Mouse (Mus musculus) embryonic facial prominence, embryonic 12.5 days (tissue): Measurements from ENCODE around the gene C1qtnf9. TPM values are rescaled to one million over a fixed set of nuclear protein-coding genes. Genes with fewer than 3 reads are reported as not detected.

Experiments
- ATAC-seq: fragments of 200-750 bp; cut with Nextera tagmentation; 2 replicates; pipeline ENCODE4 v1.8.0; 2017; ENCODE audit not compliant: insufficient number of reproducible peaks, insufficient read depth, low FRiP score, low TSS enrichment
- H3K27ac ChIP-seq: fragments of 300-500 bp; sonication (generic); 2 replicates; pipeline ENCODE4 v1.5.1; 2016; ENCODE audit warnings: mild to moderate bottlenecking
- H3K27me3 ChIP-seq: fragments of 300-500 bp; sonication (generic); 2 replicates; pipeline ENCODE4 v1.6.1; 2016; ENCODE audit warnings: mild to moderate bottlenecking, moderate library complexity
- H3K36me3 ChIP-seq: fragments of 300-500 bp; sonication (generic); 2 replicates; pipeline ENCODE4 v1.6.1; 2016; ENCODE audit warnings: mild to moderate bottlenecking
- H3K4me1 ChIP-seq: fragments of 300-500 bp; sonication (generic); 2 replicates; pipeline ENCODE4 v1.6.1; 2016
- H3K4me2 ChIP-seq: fragments of 300-500 bp; sonication (generic); replicated peaks from 2 replicates; pipeline ENCODE4 v1.6.1; 2016; ENCODE audit warnings: mild to moderate bottlenecking, moderate library complexity
- H3K4me3 ChIP-seq: fragments of 300-500 bp; sonication (generic); 2 replicates; pipeline ENCODE4 v1.5.1; 2016; ENCODE audit warnings: mild to moderate bottlenecking
- H3K9ac ChIP-seq: fragments of 300-500 bp; sonication (generic); 2 replicates; pipeline ENCODE4 v1.6.1; 2016; ENCODE audit warnings: mild to moderate bottlenecking, moderate library complexity
- H3K9me3 ChIP-seq: fragments of 300-500 bp; sonication (generic); 2 replicates; pipeline ENCODE4 v1.6.1; 2016; ENCODE audit warnings: mild to moderate bottlenecking, moderate library complexity
- WGBS: fragments of 180-500 bp; shearing (Covaris S2); methylation state at CpG from one replicate; pipeline ENCODE4 v1.1.7; 2016; 5-methylcytosine and 5-hydroxymethylcytosine counted together
- polyA plus RNA-seq: library from polyadenylated mRNA; unstranded; fragments of >200 nt; fragmentation: Nextera tagmentation; extraction: Ambion mirVana; gene quantifications from 2 replicates; pipeline ENCODE4 v1.2.1, GENCODE M21; 2016

Gene C1qtnf9
- 0.34 and 0.38 TPM in 2 replicates for polyA plus RNA-seq

DNA sequence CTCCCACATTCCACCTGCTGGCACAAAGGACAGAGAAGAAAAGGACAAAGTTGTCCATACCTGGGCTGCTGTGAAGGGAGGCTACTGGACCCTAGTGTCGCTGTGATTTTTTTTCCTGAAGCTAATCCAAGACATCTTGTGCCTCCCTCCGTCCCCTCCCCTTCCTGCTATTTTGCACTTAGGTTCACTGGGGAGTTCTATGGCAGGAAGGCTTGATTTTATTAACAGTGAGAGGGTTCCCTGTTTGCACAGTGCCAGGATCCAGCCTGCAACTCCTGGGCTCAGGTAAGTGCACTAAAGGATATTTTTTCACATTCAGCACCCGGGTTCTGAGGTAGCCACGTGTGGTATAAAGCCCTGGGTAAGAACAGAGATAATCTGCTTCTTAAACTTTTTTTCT, at the start of gene C1qtnf9:
Gene C1qtnf9 (plus strand): TSS at position 251 of the 400 bp plus-strand sequence.
- 54% methylated on average over 4 of the region's 4 CpGs for WGBS
- Histone ChIP-seq H3K27ac (no peak within 1 kb of the TSS), H3K9ac (no peak within 1 kb of the TSS), H3K27me3 (no peaks in the 10 kb centered on the region), H3K4me1 (0 out of 2 replicates have a peak, but pooled peaks cover 5% of the 10 kb centered on the region), H3K4me2 (no peak within 1 kb of the TSS), H3K4me3 (no peak within 1 kb of the TSS), H3K9me3 (no peaks in the 10 kb centered on the region), H3K36me3 (no peaks in the 10 kb centered on the region)
- ATAC-seq, result no peak

DNA sequence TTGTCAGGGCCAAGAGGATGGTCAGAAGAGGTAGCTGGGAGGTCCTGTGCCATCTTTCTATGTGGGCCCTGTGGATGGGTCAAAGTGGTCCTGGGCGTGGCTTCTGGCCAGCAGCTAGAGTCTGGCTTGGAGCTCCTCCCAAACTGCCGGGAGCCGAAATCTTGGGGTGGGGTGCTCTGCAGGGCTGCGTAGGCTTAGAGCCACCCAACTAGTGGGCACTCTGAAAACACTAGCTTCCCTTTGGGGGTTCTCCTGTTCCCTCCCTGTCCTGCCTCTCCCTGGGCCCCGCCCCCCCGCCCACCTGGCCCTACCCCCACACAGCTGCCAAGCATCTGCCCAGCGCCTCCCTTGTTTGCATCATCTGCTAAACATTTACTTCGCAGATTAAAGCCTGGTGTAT, 46.6 kb upstream of the C1qtnf9 start:
- Histone ChIP-seq H3K4me1 (peaks cover 10% of the 10 kb centered on the region; the same call in 1 of the 2 replicates), H3K9ac (no peak overlapping the region), H3K4me2 (no peak overlapping the region), H3K36me3 (no peaks in the 10 kb centered on the region), H3K27me3 (no peaks in the 10 kb centered on the region), H3K27ac (no peak overlapping the region), H3K9me3 (no peaks in the 10 kb centered on the region), H3K4me3 (no peak overlapping the region)
- 49% methylated on average over 8 of the region's 8 CpGs for WGBS
- ATAC-seq, result no peak

DNA sequence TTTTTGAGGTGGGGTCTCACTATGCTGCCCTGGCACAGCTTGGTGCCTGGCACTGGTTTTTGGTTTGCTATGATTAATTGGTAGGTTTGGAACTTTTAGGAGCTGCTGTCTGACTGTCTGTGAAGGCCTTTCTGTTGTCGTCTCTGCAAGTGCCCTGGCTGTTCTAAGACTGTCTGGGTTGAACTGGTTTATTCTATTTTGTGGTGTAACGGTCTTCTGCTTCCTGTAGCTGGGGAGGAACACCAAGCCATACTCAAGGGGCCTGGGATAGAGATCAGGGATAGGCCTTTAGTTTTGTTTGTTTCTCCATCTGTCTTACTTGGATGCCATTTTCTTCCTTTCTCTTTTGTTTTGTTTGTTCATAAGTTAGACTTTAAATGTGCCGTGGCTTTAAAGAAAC, 46.0 kb upstream of the C1qtnf9 start:
- Histone ChIP-seq H3K27ac (no peak overlapping the region), H3K9me3 (no peaks in the 10 kb centered on the region), H3K4me3 (no peak overlapping the region), H3K27me3 (no peaks in the 10 kb centered on the region), H3K4me1 (peaks cover 11% of the 10 kb centered on the region; the same call in 1 of the 2 replicates), H3K4me2 (no peak overlapping the region), H3K36me3 (no peaks in the 10 kb centered on the region), H3K9ac (no peak overlapping the region)
- 64% methylated on average over 3 of the region's 3 CpGs for WGBS
- ATAC-seq, result no peak

DNA sequence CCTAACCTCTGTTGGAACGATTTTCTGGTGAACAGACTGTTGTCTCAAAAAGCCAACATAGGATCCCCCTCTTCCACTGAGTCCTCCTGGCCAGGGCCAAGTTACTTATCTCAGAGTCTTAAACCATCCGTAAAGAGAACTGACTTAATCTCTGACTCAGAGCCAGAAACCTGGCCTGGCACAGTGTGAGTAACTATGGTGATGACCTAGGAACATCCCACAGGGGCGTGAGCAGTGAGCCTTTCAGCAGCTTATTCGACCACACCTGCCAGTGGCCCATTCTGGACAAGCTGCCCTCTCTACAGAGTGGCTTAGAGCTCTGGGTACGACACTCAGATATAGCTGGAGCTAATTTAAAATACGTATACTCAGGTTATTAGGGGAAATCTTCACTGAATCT, 41.8 kb upstream of the C1qtnf9 start:
- peaks cover 21% of the 10 kb centered on the region; the same call in 1 of the 2 replicates for H3K4me1 ChIP-seq
- no peak overlapping the region for H3K27ac ChIP-seq
- no peak overlapping the region for H3K4me2 ChIP-seq
- no peak for ATAC-seq
- H3K36me3 ChIP-seq, result no peaks in the 10 kb centered on the region
- no peaks in the 10 kb centered on the region for H3K9me3 ChIP-seq
- WGBS, result 72% methylated on average over 6 of the region's 6 CpGs
- no peak overlapping the region for H3K4me3 ChIP-seq
- H3K9ac ChIP-seq, result no peak overlapping the region
- no peaks in the 10 kb centered on the region for H3K27me3 ChIP-seq

DNA sequence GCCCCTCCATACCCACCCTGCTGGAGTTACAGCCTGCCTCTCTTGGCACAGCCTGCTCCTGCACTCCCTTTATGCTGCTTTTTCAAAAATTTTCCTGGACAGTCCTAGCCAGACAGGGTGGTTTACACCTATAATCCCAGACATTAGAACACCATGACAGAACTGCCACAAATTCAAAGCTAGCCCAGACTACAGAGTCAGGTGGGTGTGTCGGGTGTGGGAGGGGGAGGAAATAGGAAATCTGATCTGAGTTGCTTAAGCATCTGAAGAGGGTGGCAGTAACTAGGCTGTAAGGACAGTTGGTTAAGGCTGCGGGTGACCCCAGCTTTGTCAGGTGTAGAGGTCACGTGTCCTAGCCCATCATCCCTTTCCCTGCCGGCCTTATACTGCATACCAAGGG, 40.8 kb upstream of the C1qtnf9 start:
- Histone ChIP-seq H3K4me3 (no peak overlapping the region), H3K27ac (no peak overlapping the region), H3K36me3 (no peaks in the 10 kb centered on the region), H3K4me2 (no peak overlapping the region), H3K4me1 (peaks cover 15% of the 10 kb centered on the region; the same call in 1 of the 2 replicates), H3K27me3 (no peaks in the 10 kb centered on the region), H3K9me3 (no peaks in the 10 kb centered on the region), H3K9ac (no peak overlapping the region)
- 0 out of 2 replicates have a peak, but pooled peaks have one; percentile 7 for ATAC-seq
- WGBS, result 53% methylated on average over 4 of the region's 4 CpGs

DNA sequence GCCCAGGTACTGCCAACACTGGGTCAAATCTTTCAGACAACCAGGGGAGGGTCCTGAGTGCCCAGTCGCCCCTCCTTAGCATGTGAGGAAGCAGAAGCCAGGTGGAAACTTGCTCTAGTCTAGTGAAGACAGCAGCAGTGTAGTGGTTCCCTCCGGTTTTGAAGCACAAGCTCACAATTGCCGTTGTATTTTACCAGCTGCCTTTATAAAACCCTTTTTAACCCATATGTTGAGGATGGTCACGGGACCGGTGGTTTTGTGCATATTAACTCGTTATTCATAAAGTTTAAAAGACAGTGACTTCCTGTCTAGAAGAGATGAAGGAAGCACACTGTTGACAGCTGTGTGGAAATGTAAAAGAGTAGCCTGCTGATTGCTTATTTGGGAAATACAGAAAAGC, 35.9 kb upstream of the C1qtnf9 start:
- Histone ChIP-seq H3K4me2 (no peak overlapping the region), H3K9ac (no peak overlapping the region), H3K9me3 (no peaks in the 10 kb centered on the region), H3K27ac (no peak overlapping the region), H3K27me3 (no peaks in the 10 kb centered on the region), H3K4me1 (peaks cover 48% of the 10 kb centered on the region), H3K36me3 (no peaks in the 10 kb centered on the region), H3K4me3 (no peak overlapping the region)
- no peak for ATAC-seq
- WGBS, result 51% methylated on average over 6 of the region's 6 CpGs

DNA sequence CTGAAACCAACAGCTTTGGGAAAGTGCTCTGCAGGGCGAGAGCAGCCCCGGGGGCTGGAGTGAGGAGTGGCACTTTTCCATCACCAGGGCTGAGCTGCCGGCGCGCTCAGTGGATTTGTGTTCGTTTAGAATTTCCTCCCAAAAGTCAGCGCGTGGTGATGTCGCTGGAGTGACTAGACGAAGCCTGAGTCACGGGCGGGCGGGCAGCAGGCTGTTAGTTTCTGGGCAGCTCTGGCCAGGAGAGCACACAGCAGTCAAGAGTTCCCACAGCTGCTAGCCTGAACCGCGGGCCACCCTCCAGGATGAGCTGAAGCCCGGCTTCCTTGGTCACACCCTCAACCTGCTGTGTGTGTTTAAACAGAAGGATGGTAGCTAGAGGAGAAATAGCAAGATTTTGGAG, 35.1 kb upstream of the C1qtnf9 start:
- WGBS, result 5% methylated on average over 16 of the region's 16 CpGs
- H3K9ac ChIP-seq, result peak overlapping the region; percentile 28; the same call in 1 of the 2 replicates
- H3K36me3 ChIP-seq, result no peaks in the 10 kb centered on the region
- H3K4me2 ChIP-seq, result peak overlapping the region; percentile 35
- no peak overlapping the region for H3K4me3 ChIP-seq
- ATAC-seq, result no peak
- peaks cover 47% of the 10 kb centered on the region for H3K4me1 ChIP-seq
- H3K9me3 ChIP-seq, result no peaks in the 10 kb centered on the region
- H3K27me3 ChIP-seq, result no peaks in the 10 kb centered on the region
- peak overlapping the region; percentile 38; the same call in 1 of the 2 replicates for H3K27ac ChIP-seq

DNA sequence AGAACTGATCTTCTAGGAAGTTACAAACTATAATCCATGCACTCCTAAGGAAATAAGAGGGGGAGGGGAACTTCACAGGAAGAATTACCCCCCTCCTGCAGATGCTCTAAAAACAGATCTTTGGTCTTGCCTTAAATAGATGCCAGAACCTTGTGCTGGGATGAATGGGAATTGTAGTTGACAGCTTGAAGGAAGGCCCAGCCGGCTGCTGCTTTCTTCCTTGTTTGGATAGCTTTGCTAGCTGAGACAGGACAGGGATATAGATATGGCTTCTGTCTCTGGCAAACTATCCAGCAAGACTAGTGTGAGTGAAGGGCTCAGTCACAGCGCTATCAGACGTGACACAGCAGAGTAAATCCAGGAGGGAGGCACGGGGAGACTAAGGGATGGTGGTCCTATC, 34.2 kb upstream of the C1qtnf9 start:
- Histone ChIP-seq H3K27me3 (no peaks in the 10 kb centered on the region), H3K4me2 (0 out of 2 replicates have a peak overlapping the region, but pooled peaks have one; percentile 35), H3K4me3 (no peak overlapping the region), H3K36me3 (no peaks in the 10 kb centered on the region), H3K4me1 (peaks cover 49% of the 10 kb centered on the region), H3K27ac (peak overlapping the region; percentile 61), H3K9ac (no peak overlapping the region), H3K9me3 (no peaks in the 10 kb centered on the region)
- 42% methylated on average over 4 of the region's 4 CpGs for WGBS
- ATAC-seq, result no peak

DNA sequence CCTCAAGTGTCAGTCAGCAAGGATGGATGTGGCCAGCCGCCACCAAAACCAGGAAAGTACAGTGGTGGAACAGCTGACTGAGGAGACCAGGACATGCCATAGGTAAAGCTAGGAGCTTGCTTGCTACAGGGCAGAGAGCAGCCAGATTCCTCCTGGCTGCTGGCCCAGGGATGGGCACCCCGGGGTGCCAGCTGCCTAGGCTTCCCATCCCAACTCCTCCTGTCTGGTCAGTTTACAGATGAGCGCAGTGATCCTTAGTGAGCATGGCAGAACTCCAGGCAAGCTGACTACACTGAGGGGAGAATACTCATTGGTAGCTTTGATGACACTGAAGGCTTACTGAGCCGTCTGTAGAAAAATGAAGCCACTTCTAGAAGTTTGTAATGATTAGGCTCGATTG, 32.7 kb upstream of the C1qtnf9 start:
- ATAC-seq, result no peak
- Histone ChIP-seq H3K9ac (no peak overlapping the region), H3K4me3 (no peak overlapping the region)

DNA sequence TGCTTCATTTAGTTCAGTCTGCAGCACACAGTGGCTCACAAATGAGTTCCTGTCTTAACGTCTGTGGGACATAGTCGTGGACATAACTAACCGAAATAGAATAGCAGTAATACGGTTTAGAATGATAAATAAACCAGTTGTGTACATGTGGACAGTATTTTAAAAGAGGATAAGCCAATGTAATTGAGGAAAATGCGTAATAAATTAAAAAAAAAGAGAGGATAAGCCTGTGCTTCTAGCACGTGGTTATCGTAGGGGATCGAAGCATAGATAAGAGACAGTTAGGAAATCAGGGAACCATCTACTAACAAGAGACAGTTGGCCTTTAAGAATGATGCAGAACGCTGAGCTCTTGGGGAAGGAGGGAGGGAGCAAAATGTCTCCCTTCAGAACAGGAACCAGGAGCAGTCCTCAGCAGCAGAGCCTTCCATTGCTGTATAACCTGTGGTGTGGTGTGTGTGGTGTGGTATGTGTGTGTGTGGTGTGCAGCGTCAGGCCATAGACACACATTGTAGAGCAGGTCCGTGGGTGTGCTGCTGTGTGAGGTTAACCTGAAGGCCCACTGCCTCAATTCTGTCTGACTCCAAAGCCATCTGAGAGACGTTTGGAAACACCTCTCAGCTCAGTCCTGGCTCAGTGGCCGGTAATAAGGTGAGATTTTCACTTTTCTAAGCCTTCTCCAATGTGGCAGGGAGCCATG, 31.9 kb upstream of the C1qtnf9 start:
- H3K36me3 ChIP-seq, result no peaks in the 10 kb centered on the region
- 57% methylated on average over 13 of the region's 13 CpGs for WGBS
- no peak overlapping the region for H3K4me2 ChIP-seq

More for the DNA sequence above, 32.7 kb upstream of the C1qtnf9 start:
- no peaks in the 10 kb centered on the region for H3K9me3 ChIP-seq
- H3K27me3 ChIP-seq, result no peaks in the 10 kb centered on the region
- 64% methylated on average over 5 of the region's 5 CpGs for WGBS
- no peaks in the 10 kb centered on the region for H3K36me3 ChIP-seq
- no peak overlapping the region for H3K27ac ChIP-seq
- no peak overlapping the region for H3K4me2 ChIP-seq
- peaks cover 58% of the 10 kb centered on the region for H3K4me1 ChIP-seq

DNA sequence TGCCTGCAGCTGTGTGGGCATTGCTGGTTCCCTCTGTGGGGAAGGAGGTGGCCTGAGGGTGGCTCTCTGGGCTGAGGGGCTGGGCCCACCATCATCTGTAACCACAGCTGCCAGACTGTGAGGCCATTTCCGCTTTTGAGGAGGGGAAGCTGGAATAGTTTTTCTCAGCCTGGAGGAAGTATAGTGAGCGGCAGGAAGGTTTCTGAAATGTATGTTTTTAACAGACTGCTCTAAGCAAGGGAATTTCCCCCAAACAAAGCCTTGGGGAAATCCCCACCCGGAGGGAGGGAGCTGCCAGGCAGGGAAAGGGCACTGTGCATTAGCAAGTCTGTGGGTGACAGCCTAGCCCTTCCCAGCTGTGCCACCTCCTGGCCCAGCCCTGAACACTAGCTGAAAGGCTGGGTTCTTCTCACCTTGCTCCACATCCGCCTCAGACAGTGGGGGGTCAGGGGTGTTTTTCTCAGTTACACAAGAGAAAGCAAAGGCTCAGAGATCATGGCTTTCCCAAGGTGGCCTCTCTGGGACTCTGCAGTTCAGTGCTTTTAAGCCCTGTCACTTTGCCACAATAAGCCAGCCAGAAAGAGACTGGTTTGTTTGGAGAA, 31.2 kb upstream of the C1qtnf9 start:
- no peaks in the 10 kb centered on the region for H3K36me3 ChIP-seq
- H3K4me3 ChIP-seq, result no peak overlapping the region
- H3K9me3 ChIP-seq, result no peaks in the 10 kb centered on the region
- H3K9ac ChIP-seq, result no peak overlapping the region
- 7% methylated on average over 4 of the region's 4 CpGs for WGBS
- 0 out of 2 replicates have a peak, but pooled peaks have one; percentile 38 for ATAC-seq
- no peak overlapping the region for H3K4me2 ChIP-seq
- no peaks in the 10 kb centered on the region for H3K27me3 ChIP-seq
- peaks cover 62% of the 10 kb centered on the region for H3K4me1 ChIP-seq
- H3K27ac ChIP-seq, result peak overlapping the region; percentile 84

More for the DNA sequence above, 31.9 kb upstream of the C1qtnf9 start:
- peak overlapping the region; percentile 84 for H3K27ac ChIP-seq
- H3K27me3 ChIP-seq, result no peaks in the 10 kb centered on the region
- H3K4me3 ChIP-seq, result no peak overlapping the region
- peaks cover 58% of the 10 kb centered on the region for H3K4me1 ChIP-seq
- no peak overlapping the region for H3K9ac ChIP-seq
- H3K9me3 ChIP-seq, result no peaks in the 10 kb centered on the region
- ATAC-seq, result no peak

DNA sequence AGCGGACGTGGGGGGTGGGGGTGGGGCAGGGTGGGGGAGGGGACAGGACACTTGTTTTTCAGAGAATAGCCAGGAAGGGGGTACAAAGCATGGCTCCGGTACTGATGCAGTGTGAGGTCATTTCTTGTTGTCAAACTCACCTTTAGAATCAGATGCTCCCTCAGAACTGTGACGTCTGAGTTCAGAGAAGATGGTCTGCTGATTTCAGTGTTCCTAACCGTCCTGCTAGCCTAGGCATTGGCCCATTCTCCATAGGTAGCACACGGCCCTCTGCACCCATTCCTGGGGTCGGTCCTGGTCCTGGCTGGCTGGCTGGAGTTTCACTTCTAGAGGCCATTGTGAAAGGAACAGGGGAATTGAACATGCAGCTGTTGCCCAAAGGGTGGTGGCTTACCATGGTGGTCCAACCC, 30.7 kb upstream of the C1qtnf9 start:
- ATAC-seq, result no peak
- H3K4me1 ChIP-seq, result peaks cover 63% of the 10 kb centered on the region
- no peaks in the 10 kb centered on the region for H3K36me3 ChIP-seq
- 23% methylated on average over 7 of the region's 7 CpGs for WGBS
- no peak overlapping the region for H3K4me2 ChIP-seq
- no peak overlapping the region for H3K9ac ChIP-seq
- no peaks in the 10 kb centered on the region for H3K9me3 ChIP-seq
- H3K4me3 ChIP-seq, result no peak overlapping the region
- no peaks in the 10 kb centered on the region for H3K27me3 ChIP-seq
- H3K27ac ChIP-seq, result peak overlapping the region; percentile 84
